Mouse (Mus musculus) B cell, adult (primary cell): ENCODE results near the gene Gm13757. TPM values are rescaled to one million over a fixed set of nuclear protein-coding genes. Genes with fewer than 3 reads are reported as not detected.

Source experiments
- total RNA-seq: library from RNA; stranded (reverse); gene quantifications from 4 replicates; pipeline ENCODE4 v1.2.4, GENCODE M21; 2023; ENCODE audit not compliant: inconsistent age

Gene Gm13757
- not detected in 4 replicates for total RNA-seq

GRCm38 (mm10) chr2:88449031-88449430, at the start of gene Gm13757:
Gene Gm13757 (minus strand): TSS chr2:88449131.

GRCm38 (mm10) chr2:88493020-88493419, 44.1 kb upstream of the Gm13757 start, which contains the start of gene Olfr1185-ps1:
Gene Olfr1185-ps1 (plus strand): TSS chr2:88493320.

GRCm38 (mm10) chr2:88483298-88483697, 34.4 kb upstream of the Gm13757 start, which contains the start of gene Olfr1184:
Gene Olfr1184 (plus strand): TSS chr2:88483598.

GRCm38 (mm10) chr2:88454567-88454966, 5.6 kb upstream of the Gm13757 start, which contains the start of gene Olfr1183:
Gene Olfr1183 (plus strand): TSS chr2:88454867.

GRCm38 (mm10) chr2:88426071-88426470, 22.9 kb downstream of the Gm13757 start, which contains the start of gene Olfr1181:
Gene Olfr1181 (minus strand): TSS chr2:88426171.

GRCm38 (mm10) chr2:88419051-88419450, 29.9 kb downstream of the Gm13757 start, which contains the start of gene Olfr1180:
Gene Olfr1180 (minus strand): TSS chr2:88419151.

GRCm38 (mm10) chr2:88406353-88406752, 42.6 kb downstream of the Gm13757 start, which contains the start of gene Olfr1179:
Gene Olfr1179 (minus strand): TSS chr2:88406453.

Other genes starting within 250 kb of the Gm13757 start
- gene Olfr1170, start 220.8 kb downstream of the Gm13757 start, total RNA-seq: not detected in 4 replicates
- gene Olfr1173, start 169.3 kb downstream of the Gm13757 start, total RNA-seq: not detected in 4 replicates
- not detected in 4 replicates for gene Olfr1174-ps, start 134.0 kb downstream of the Gm13757 start, total RNA-seq
- not detected in 4 replicates for gene Olfr1175-ps, start 121.9 kb downstream of the Gm13757 start, total RNA-seq
- not detected in 4 replicates for gene Olfr1176, start 112.4 kb downstream of the Gm13757 start, total RNA-seq
- gene Olfr1177-ps, start 102.6 kb downstream of the Gm13757 start, total RNA-seq: not detected in 4 replicates
- not detected in 4 replicates for gene Olfr1178, start 62.1 kb downstream of the Gm13757 start, total RNA-seq
- gene Olfr1179, start 42.7 kb downstream of the Gm13757 start, total RNA-seq: not detected in 4 replicates
- not detected in 4 replicates for gene Olfr1180, start 30.0 kb downstream of the Gm13757 start, total RNA-seq
- not detected in 4 replicates for gene Olfr1181, start 23.0 kb downstream of the Gm13757 start, total RNA-seq
- gene Olfr1183, start 5.7 kb upstream of the Gm13757 start, total RNA-seq: not detected in 4 replicates
- not detected in 4 replicates for gene Olfr1184, start 34.5 kb upstream of the Gm13757 start, total RNA-seq
- gene Olfr1185-ps1, start 44.2 kb upstream of the Gm13757 start, total RNA-seq: not detected in 4 replicates
- not detected in 4 replicates for gene Olfr1186, start 69.4 kb upstream of the Gm13757 start, total RNA-seq
- not detected in 4 replicates for gene Olfr1188, start 107.8 kb upstream of the Gm13757 start, total RNA-seq
- not detected in 4 replicates for gene Olfr1189, start 137.3 kb upstream of the Gm13757 start, total RNA-seq
- 0.15 to 0.26 TPM (median 0.16 TPM) in 3 of 4 replicates, not detected in the other for gene Olfr1191-ps1, start 191.4 kb upstream of the Gm13757 start, total RNA-seq
- not detected in 4 replicates for gene Olfr1192-ps1, start 199.4 kb upstream of the Gm13757 start, total RNA-seq
- not detected in 4 replicates for gene Olfr1193, start 226.5 kb upstream of the Gm13757 start, total RNA-seq
- not detected in 4 replicates for gene Olfr1195, start 240.1 kb upstream of the Gm13757 start, total RNA-seq